Mouse (Mus musculus): Measurements from ENCODE around the gene Scaper. TPM values are rescaled to one million over a fixed set of nuclear protein-coding genes. Genes with fewer than 3 reads are reported as not detected.

Scaper gene
- polyA plus RNA-seq, 1 experiment from 2014 or later: 42.1 TPM

DNA sequence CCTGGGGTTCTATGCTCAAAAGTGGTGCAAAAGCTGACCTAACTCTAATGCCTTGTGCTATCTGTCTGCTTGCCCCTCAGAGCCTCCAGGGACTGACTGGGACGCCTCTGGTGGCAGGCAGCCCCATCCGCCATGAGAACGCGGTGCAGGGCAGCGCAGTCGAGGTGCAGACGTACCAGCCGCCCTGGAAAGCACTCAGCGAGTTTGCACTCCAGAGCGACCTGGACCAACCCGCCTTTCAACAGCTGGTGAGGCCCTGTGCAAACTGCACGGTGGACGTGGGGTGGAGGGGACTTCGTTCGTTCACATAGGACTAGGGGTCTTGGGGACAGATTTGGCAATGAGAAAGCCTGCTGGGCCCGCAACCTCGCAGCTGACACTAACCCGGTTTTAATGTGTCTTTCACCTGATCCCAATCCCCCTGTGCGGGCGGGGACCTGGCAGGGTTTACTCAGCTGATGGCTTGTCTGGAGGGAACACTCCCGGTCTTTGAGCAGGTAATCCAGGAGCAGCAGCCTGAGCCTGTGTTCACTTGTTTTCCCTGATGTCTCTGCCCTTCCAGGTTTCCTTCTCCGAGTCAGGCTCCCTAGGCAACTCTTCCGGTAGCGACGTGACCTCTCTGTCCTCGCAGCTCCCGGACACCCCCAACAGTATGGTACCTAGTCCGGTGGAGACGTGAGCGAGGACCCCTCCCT lies 392.9 kb downstream of the Scaper start:
- peak overlapping the region; percentile 28 for H3K4me3 ChIP-seq
- no peak overlapping the region for H3K27ac ChIP-seq
- H3K4me2 ChIP-seq: peak overlapping the region; percentile 27; the same call in 1 of the 2 replicates
- H3K9me3 ChIP-seq: no peaks in the 10 kb centered on the region
- no peak overlapping the region; the same call in 1 of the 2 replicates for H3K9ac ChIP-seq
- no peaks in the 10 kb centered on the region for H3K36me3 ChIP-seq
- 2% methylated on average over 30 of the region's 30 CpGs for WGBS
- peaks cover 99% of the 10 kb centered on the region for H3K27me3 ChIP-seq
- H3K4me1 ChIP-seq (replicated peaks): peaks cover 49% of the 10 kb centered on the region
- ATAC-seq (ENCODE audit: low FRiP score): no peak

- Histone ChIP-seq H3K4me1 (replicated peaks) (peaks cover 49% of the 10 kb centered on the region), H3K27ac (no peak overlapping the region), H3K4me2 (peak overlapping the region; percentile 34), H3K4me3 (peak overlapping the region; percentile 26), H3K9ac (no peak overlapping the region), H3K27me3 (peaks cover 99% of the 10 kb centered on the region), H3K9me3 (no peaks in the 10 kb centered on the region), H3K36me3 (no peaks in the 10 kb centered on the region)
- WGBS: under 1% methylated on average over 46 of the region's 46 CpGs
- no peak for ATAC-seq (ENCODE audit: low FRiP score)
Measured at GRCm38 (mm10) chr9:55543703-55544401, 394.1 kb downstream of the Scaper start.

DNA sequence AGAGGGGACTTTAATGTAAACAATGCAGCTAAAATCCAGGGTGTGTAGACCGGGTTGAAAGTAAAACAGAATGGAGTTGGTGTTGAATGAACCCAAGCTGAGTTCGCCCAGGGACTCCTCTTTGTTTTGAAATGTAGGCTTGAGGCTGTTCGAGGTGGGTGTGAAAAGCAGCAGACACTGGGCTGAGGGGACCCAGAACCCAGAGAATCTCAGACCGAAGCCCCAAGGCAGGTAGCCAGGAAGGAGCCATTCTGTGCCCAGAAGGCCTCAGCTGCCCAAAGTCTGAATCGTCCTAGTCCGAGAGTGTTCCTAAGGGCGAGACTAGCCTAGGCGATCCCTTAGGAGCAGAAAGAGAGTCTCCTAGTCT lies 394.6 kb downstream of the Scaper start:
- Histone ChIP-seq H3K27me3 (peaks cover 99% of the 10 kb centered on the region), H3K9ac (no peak overlapping the region), H3K4me1 (replicated peaks) (peaks cover 52% of the 10 kb centered on the region), H3K4me2 (no peak overlapping the region), H3K4me3 (peak overlapping the region; percentile 26), H3K9me3 (no peaks in the 10 kb centered on the region), H3K27ac (no peak overlapping the region), H3K36me3 (no peaks in the 10 kb centered on the region)
- 3% methylated on average over 8 of the region's 8 CpGs for WGBS
- ATAC-seq (ENCODE audit: low FRiP score): no peak

GRCm38 (mm10) chr9:55542366-55543325 lies 395.3 kb downstream of the Scaper start:
- Histone ChIP-seq H3K36me3 (no peaks in the 10 kb centered on the region), H3K9me3 (no peaks in the 10 kb centered on the region), H3K4me3 (peak overlapping the region; percentile 39), H3K27me3 (peaks cover 99% of the 10 kb centered on the region), H3K4me2 (peak overlapping the region; percentile 62), H3K9ac (peak overlapping the region; percentile 5), H3K4me1 (replicated peaks) (peaks cover 53% of the 10 kb centered on the region), H3K27ac (0 out of 2 replicates have a peak overlapping the region, but pooled peaks have one; percentile 14)
- WGBS: under 1% methylated on average over 59 of the region's 59 CpGs
- 0 out of 2 replicates have a peak, but pooled peaks have one; percentile 2 for ATAC-seq (ENCODE audit: low FRiP score)

DNA sequence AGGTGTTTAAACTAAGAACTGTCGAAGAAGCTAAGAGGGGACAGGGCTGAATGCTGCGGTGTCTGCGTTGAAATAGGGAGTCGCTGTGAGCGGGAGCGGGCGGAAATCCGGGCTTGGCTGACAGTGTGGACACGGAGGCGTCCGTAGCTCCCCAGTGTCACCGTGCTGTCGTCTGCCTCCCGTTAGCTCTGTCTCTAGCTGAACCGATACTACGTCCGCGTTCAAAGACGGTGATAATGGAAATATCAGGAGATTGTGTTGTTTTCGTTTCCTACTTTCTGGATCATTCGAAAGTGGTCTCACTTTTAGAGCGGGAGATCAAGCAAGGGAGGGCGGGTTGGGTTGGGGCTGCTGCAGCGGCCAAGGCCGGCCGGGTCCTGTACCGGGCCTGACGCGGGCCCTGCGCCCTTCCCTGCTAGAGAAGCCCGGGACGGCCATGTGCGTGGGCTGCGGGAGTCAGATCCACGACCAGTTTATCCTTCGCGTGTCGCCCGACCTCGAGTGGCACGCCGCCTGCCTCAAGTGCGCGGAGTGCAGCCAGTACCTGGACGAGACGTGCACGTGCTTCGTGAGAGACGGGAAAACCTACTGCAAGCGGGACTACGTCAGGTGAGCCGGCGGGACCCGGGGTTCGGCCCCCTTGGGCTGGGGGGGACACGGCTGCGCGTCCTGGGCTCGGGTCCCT lies 396.1 kb downstream of the Scaper start:
- H3K4me3 ChIP-seq: peak overlapping the region; percentile 39
- WGBS: 1% methylated on average over 59 of the region's 59 CpGs
- no peak overlapping the region for H3K27ac ChIP-seq
- peak overlapping the region; percentile 62 for H3K4me2 ChIP-seq
- H3K9ac ChIP-seq: peak overlapping the region; percentile 5; the same call in 1 of the 2 replicates
- H3K9me3 ChIP-seq: no peaks in the 10 kb centered on the region
- no peak for ATAC-seq (ENCODE audit: low FRiP score)
- peaks cover 99% of the 10 kb centered on the region for H3K27me3 ChIP-seq
- H3K4me1 ChIP-seq (replicated peaks): peaks cover 53% of the 10 kb centered on the region
- H3K36me3 ChIP-seq: no peaks in the 10 kb centered on the region

DNA sequence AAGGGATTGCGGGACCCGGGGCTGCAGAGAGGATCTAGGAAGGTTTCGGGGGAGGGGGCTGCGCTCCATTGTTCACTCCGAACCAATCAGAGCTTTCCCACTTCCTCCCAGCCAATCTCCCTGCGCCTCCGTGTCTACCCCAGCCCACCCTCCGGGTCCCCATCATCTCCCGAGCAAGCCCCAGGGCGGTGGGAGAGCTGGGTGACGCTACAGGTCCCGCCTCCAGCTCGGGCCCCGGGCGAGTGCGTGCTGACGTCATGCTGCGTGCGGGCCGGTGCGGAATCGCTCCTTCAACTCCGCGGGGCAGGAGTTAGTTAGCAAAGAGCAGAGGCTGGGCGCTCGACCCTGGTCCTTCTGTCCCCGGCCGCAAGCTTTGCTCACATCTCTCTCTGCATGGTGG lies 397.0 kb downstream of the Scaper start:
- H3K4me1 ChIP-seq (replicated peaks): peaks cover 46% of the 10 kb centered on the region
- under 1% methylated on average over 28 of the region's 28 CpGs for WGBS
- H3K27ac ChIP-seq: no peak overlapping the region
- H3K9ac ChIP-seq: peak overlapping the region; percentile 51; the same call in 1 of the 2 replicates
- H3K4me3 ChIP-seq: peak overlapping the region; percentile 39
- peak; percentile 93 for ATAC-seq (ENCODE audit: low FRiP score)
- H3K9me3 ChIP-seq: no peaks in the 10 kb centered on the region
- no peaks in the 10 kb centered on the region for H3K36me3 ChIP-seq
- H3K4me2 ChIP-seq: peak overlapping the region; percentile 62
- peaks cover 99% of the 10 kb centered on the region for H3K27me3 ChIP-seq

DNA sequence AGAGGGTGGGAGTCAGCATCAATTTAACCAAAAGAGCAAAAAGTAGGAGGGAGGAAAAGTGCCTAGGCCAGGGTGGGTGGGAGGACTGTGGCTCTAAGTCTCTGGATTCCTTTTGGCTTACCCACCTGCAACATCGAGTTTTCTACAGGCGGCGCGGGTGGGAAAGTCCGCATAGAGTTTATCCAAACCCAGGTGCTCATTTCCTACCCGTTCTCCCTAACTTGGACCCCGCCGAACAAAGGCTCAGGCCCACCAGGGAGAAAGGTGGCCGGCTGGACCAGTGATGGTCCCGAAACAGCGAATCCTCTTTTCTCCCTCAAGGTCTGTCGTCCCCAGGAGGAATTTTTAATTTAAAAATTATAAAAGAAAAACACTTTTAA lies 397.5 kb downstream of the Scaper start:
- peak overlapping the region; percentile 62 for H3K4me2 ChIP-seq
- peak overlapping the region; percentile 39 for H3K4me3 ChIP-seq
- H3K27me3 ChIP-seq: peaks cover 98% of the 10 kb centered on the region
- peak overlapping the region; percentile 51; the same call in 1 of the 2 replicates for H3K9ac ChIP-seq
- H3K9me3 ChIP-seq: no peaks in the 10 kb centered on the region
- peaks cover 41% of the 10 kb centered on the region for H3K4me1 ChIP-seq (replicated peaks)
- WGBS: under 1% methylated on average over 12 of the region's 12 CpGs
- H3K36me3 ChIP-seq: no peaks in the 10 kb centered on the region
- H3K27ac ChIP-seq: no peak overlapping the region
- no peak; the same call in 1 of the 2 replicates for ATAC-seq (ENCODE audit: low FRiP score)

DNA sequence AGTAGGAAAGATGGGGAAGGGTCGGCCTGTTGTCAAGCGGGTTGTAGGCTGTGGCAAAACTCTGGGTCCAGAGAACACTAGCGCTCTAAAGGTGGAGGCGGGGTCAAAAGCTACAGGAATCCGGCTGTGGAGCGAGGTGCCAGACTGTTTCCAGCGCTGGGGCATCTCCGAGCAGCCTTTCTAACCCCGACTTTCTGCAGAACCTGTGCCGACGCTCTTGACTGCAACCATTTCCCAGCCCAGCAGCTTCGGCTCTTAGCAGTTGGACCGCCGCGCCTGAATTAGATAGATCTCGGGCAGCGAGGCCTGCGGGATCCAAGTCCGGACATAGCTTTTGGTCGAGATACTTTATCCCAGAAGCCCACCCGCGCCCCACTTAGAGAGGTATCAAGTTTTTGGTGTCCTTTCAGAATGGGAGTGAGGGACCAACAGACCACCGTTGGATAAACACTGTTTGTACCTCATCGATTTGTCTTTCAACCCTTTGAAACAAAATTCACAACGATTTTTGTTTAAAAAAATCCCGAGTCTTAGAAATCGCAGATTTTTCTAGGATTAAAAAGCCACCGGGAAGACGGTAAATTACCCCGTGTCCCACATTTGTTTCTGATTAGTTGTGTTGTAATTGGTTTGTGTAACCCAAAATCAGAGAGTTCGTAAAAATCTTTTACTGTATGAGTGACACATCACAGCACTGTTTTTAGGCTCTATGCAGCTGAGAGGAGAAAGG lies 398.1 kb downstream of the Scaper start:
- no peaks in the 10 kb centered on the region for H3K36me3 ChIP-seq
- no peak overlapping the region for H3K4me3 ChIP-seq
- peaks cover 37% of the 10 kb centered on the region for H3K4me1 ChIP-seq (replicated peaks)
- H3K4me2 ChIP-seq: peak overlapping the region; percentile 62; the same call in 1 of the 2 replicates
- no peak for ATAC-seq (ENCODE audit: low FRiP score)
- no peaks in the 10 kb centered on the region for H3K9me3 ChIP-seq
- H3K27ac ChIP-seq: no peak overlapping the region
- no peak overlapping the region for H3K9ac ChIP-seq
- 3% methylated on average over 31 of the region's 31 CpGs for WGBS
- H3K27me3 ChIP-seq: peaks cover 96% of the 10 kb centered on the region

DNA sequence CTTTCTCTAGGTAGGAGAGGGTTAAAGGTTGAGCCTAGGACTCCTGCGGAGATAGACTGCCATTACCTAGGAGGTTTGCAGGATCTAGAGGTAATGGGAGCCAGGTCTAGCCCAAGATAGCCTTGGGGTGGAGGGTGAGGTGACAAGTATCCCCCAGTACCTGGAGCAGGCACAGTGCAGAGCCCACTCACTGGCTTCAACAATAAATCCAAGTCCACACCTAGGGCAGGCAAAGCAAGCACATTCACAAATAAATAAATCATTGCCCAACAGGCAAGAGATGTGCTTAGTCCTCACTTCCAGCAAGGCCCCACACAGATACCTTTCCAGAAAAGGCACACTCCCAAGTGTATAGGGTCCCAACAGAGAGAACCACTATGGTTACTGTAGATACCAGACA lies 398.9 kb downstream of the Scaper start:
- no peaks in the 10 kb centered on the region for H3K36me3 ChIP-seq
- H3K9ac ChIP-seq: no peak overlapping the region
- no peak overlapping the region for H3K4me3 ChIP-seq
- H3K27ac ChIP-seq: no peak overlapping the region
- H3K4me2 ChIP-seq: no peak overlapping the region
- 4% methylated on average over 1 of the region's 1 CpGs for WGBS
- no peaks in the 10 kb centered on the region for H3K9me3 ChIP-seq
- peaks cover 32% of the 10 kb centered on the region for H3K4me1 ChIP-seq (replicated peaks)
- no peak for ATAC-seq (ENCODE audit: low FRiP score)
- H3K27me3 ChIP-seq: peaks cover 94% of the 10 kb centered on the region

GRCm38 (mm10) chr9:55538377-55538776 lies 399.5 kb downstream of the Scaper start, which contains the start of gene Isl2:
Isl2 (plus strand) TSS chr9:55538672.
- Histone ChIP-seq H3K4me3 (no peak within 1 kb of the TSS), H3K4me2 (no peak within 1 kb of the TSS), H3K4me1 (replicated peaks) (peaks cover 28% of the 10 kb centered on the region), H3K27me3 (peaks cover 92% of the 10 kb centered on the region), H3K36me3 (no peaks in the 10 kb centered on the region), H3K9ac (no peak within 1 kb of the TSS), H3K27ac (no peak within 1 kb of the TSS), H3K9me3 (no peaks in the 10 kb centered on the region)
- ATAC-seq (ENCODE audit: low FRiP score): no peak
- 4% methylated on average over 4 of the region's 4 CpGs for WGBS

DNA sequence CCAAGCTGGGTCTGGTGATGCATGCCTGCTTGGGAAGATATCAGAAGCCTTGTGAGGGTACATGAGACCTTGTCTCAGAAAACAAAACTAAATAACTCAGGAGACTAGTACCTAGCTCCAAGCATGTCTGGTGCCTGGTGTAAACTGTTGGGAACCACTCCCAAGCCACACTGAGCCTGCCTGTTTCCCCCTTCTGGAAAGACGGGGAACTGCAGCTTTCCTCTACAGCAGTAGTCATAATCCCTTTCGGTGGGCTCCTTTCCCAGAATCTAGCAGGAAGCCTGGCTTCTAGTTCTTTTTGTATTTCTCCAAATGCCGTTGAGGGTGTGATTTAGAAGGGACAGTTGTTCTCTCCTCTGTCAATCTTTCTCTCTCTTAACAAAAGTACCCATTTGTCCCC lies 402.0 kb downstream of the Scaper start:
- peaks cover 12% of the 10 kb centered on the region for H3K4me1 ChIP-seq (replicated peaks)
- no peak overlapping the region for H3K27ac ChIP-seq
- H3K4me3 ChIP-seq: no peak overlapping the region
- 19% methylated on average over 3 of the region's 3 CpGs for WGBS
- H3K9ac ChIP-seq: no peak overlapping the region
- no peaks in the 10 kb centered on the region for H3K9me3 ChIP-seq
- no peak for ATAC-seq (ENCODE audit: low FRiP score)
- H3K4me2 ChIP-seq: no peak overlapping the region
- H3K36me3 ChIP-seq: no peaks in the 10 kb centered on the region
- H3K27me3 ChIP-seq: peaks cover 76% of the 10 kb centered on the region
